Mouse (Mus musculus) thymus, adult 2 months (tissue): ENCODE results near the gene Mrpl57. TPM values are rescaled to one million over a fixed set of nuclear protein-coding genes. Genes with fewer than 3 reads are reported as not detected.
"Not testable (repeated sequence)": the region's sequence is repeated elsewhere in the genome, so short reads cannot be mapped to it uniquely, and the experiment has no call there.

Experiments
- DNase-seq: peaks from one replicate; pipeline ENCODE4 v3.0.0; 2021
- H3K27ac ChIP-seq: fragments of 200-500 bp; 2 replicates; pipeline ENCODE4 v1.5.1; 2012; ENCODE audit warnings: low read length, control low read depth; ENCODE audit not compliant: control insufficient read depth, insufficient read depth
- H3K27me3 ChIP-seq: fragments of 200-500 bp; 2 replicates; pipeline ENCODE4 v1.6.1; 2012; ENCODE audit warnings: mild to moderate bottlenecking, low read length, moderate library complexity, mixed read lengths; ENCODE audit not compliant: control insufficient read depth, insufficient read depth
- H3K36me3 ChIP-seq: fragments of 200-500 bp; 2 replicates; pipeline ENCODE4 v1.6.1; 2012; ENCODE audit warnings: mild to moderate bottlenecking, low read length, moderate library complexity; ENCODE audit not compliant: control insufficient read depth, insufficient read depth
- H3K4me1 ChIP-seq: fragments of 200-500 bp; replicated peaks from 2 replicates; pipeline ENCODE4 v1.6.1; 2012; ENCODE audit warnings: low read length; ENCODE audit not compliant: control insufficient read depth, insufficient read depth
- H3K4me3 ChIP-seq: fragments of 200-500 bp; 2 replicates; pipeline ENCODE4 v1.5.1; 2012; ENCODE audit warnings: mild to moderate bottlenecking, low read length, control low read depth, moderate library complexity; ENCODE audit not compliant: control insufficient read depth, insufficient read depth
- CTCF ChIP-seq: fragments of 200-500 bp; IDR thresholded peaks from 2 replicates; pipeline ENCODE4 v1.5.1; 2012; ENCODE audit warnings: mild to moderate bottlenecking, control low read depth, low read length, moderate library complexity, borderline replicate concordance; ENCODE audit not compliant: control insufficient read depth, poor library complexity, insufficient read depth; ENCODE audit errors: extremely low read depth
- POLR2A ChIP-seq: fragments of 200-500 bp; IDR thresholded peaks from 2 replicates; pipeline ENCODE4 v1.6.1; 2012; ENCODE audit warnings: mild to moderate bottlenecking, low read length, control low read depth, moderate library complexity; ENCODE audit not compliant: control insufficient read depth, poor library complexity, insufficient read depth; ENCODE audit errors: extremely low read depth
- WGBS: fragments of 180-500 bp; shearing (Covaris S2); methylation state at CpG from one replicate; pipeline ENCODE4 v1.1.7; 2018; 5-methylcytosine and 5-hydroxymethylcytosine counted together
- polyA plus RNA-seq: library from polyadenylated mRNA; depleted of rRNA; stranded (reverse); fragments of >200 nt; gene quantifications from 2 replicates; pipeline ENCODE4 v1.2.3, GENCODE M21; 2012

Mrpl57 gene
- polyA plus RNA-seq, 1 experiment = 82.1 TPM

DNA sequence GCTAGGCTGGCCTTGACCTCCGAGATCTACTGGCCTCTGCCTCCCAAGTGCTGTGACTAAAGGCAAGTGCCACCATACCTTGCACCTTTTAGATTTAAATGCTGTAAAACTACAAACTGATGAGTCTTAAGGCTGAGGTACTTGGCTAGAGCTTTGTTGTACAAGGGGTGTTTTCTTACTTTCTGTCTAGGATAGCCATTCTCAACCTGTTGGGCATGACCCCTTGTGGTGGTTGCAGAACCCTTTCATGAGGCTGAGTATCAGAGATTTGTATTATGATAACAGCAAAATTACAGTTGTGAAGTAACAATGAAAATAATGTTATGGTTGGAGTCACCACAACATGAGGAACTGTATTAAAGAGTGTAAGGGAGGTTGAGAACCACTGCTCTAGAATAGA is 1.2 kb downstream of the Mrpl57 start:
- no peak overlapping the region for H3K27ac ChIP-seq
- no peaks in the 10 kb centered on the region for H3K27me3 ChIP-seq
- TF ChIP-seq POLR2A = no peak
- TF ChIP-seq CTCF = no peak
- peaks cover 2% of the 10 kb centered on the region for H3K4me1 ChIP-seq
- no peaks in the 10 kb centered on the region for H3K36me3 ChIP-seq
- H3K4me3 ChIP-seq = no peak overlapping the region
- no peak for DNase-seq
- WGBS = 68% methylated on average over 1 of the region's 1 CpGs

DNA sequence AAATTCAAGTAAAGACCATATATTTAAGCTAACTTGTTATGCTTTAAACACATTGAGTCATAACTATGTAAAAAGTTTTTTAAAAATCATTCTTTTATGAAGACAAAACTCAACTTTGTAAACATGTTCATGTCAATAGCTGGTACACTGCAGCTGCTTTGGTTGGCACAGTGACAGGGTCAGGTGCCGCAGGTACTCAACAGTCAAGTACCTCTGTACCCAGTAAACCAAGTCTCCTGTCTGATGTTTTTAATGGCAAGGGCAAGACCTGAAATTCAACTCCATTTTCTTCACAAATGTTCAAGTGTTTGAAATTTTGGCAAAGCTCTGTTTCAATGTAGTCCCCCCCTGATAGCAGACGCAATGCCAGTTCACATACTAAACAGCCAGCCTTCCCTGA is 7.5 kb downstream of the Mrpl57 start:
- no peak for TF ChIP-seq CTCF
- TF ChIP-seq POLR2A = no peak
- Histone ChIP-seq H3K4me1 (no peaks in the 10 kb centered on the region), H3K36me3 (peaks cover 21% of the 10 kb centered on the region), H3K27me3 (no peaks in the 10 kb centered on the region), H3K27ac (no peak overlapping the region), H3K4me3 (no peak overlapping the region)
- WGBS = 97% methylated on average over 2 of the region's 2 CpGs
- DNase-seq = no peak

DNA sequence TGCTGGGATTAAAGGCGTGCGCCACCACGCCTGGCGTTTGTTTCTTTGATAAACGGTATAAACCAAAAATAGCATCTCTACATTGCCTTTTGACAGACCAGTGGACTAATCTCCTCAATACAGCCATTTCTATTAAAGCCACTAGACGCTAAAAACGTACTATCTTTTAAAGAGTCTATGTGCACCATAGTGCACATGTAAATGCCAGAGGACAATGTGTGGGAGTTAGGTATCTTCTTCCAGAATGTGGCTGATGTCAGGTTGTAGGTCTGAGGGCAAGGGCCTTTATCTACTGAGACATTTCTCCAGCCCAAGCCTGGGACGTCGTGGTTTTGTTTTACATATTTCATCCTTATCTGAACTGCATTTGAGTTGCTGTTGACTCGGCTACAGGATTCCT is 9.1 kb downstream of the Mrpl57 start:
- Histone ChIP-seq H3K4me3 (no peak overlapping the region), H3K27ac (no peak overlapping the region), H3K4me1 (no peaks in the 10 kb centered on the region), H3K36me3 (peaks cover 31% of the 10 kb centered on the region), H3K27me3 (no peaks in the 10 kb centered on the region)
- DNase-seq = no peak
- no peak for TF ChIP-seq POLR2A
- no peak for TF ChIP-seq CTCF
- 94% methylated on average over 10 of the region's 10 CpGs for WGBS

DNA sequence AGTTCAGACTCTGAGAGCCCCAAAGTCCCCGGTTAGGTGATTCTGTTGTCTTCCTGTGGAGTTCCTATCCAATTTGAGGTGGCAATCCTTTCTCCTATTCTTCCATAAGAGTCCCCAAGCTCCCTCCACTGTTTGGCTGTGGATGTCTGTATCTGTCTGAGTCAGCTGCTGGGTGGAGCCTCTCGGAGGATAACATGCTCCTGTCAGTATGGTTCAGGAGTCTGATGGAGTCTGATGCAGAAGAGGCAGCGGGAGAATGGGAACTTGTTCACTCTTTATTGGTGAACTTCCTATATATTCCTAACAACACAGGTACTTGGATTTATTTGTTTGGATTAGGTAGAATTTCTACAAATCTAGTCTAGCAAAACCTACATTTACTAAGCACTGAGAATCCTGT is 18.5 kb downstream of the Mrpl57 start:
- Histone ChIP-seq H3K4me1 (no peaks in the 10 kb centered on the region), H3K27ac (no peak overlapping the region), H3K4me3 (no peak overlapping the region), H3K27me3 (no peaks in the 10 kb centered on the region), H3K36me3 (peaks cover 38% of the 10 kb centered on the region)
- WGBS = 93% methylated on average over 3 of the region's 3 CpGs
- TF ChIP-seq CTCF (no peak), POLR2A (no peak)
- DNase-seq = no peak

DNA sequence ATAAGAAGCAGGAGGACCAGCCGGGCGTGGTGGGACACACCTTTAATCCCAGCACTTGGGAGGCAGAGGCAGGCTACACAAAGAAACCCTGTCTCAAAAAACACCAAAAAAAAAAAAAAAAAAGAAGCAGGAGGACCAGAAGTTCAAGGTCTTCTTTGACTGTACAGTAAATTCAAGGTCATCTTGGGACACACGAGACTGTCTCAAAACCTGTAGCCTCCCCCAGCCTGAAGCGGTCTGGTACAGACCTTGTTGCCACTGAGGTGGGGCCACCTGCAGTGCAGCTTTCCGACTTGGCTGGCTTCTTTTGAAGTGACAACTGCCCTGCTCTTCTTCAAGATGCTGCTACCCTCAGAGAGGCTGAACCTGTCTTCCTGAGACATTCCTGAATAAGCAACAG is 22.0 kb downstream of the Mrpl57 start:
- not testable (repeated sequence) for H3K27me3 ChIP-seq, H3K27ac ChIP-seq, H3K4me3 ChIP-seq, H3K4me1 ChIP-seq, DNase-seq
- WGBS = 95% methylated on average over 5 of the region's 5 CpGs
- H3K36me3 ChIP-seq = peaks cover 20% of the 10 kb centered on the region; the same call in 1 of the 2 replicates

DNA sequence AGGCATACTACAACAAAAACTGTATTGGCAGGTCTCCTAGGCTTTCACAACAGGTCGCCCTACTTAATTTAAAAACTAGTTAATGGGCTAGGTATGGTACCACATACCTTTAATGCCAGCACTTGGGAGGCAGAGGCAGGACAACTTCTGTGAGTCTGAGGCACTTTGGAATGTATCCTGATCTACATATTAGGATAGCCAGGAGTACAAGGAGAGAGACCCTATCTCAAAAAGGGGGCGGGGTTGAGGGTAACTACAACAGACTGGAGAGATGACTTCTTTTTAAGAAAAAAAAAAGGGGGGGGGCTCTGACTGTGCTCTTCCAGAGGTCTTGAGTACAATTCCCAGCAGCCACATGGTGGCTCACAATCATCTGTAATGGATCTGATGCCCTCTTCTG is 22.6 kb downstream of the Mrpl57 start:
- H3K4me1 ChIP-seq = no peaks in the 10 kb centered on the region
- DNase-seq = no peak
- no peak overlapping the region for H3K4me3 ChIP-seq
- no peak for TF ChIP-seq CTCF
- TF ChIP-seq POLR2A = no peak
- WGBS = 93% methylated on average over 2 of the region's 2 CpGs
- no peak overlapping the region for H3K27ac ChIP-seq
- peaks cover 20% of the 10 kb centered on the region; the same call in 1 of the 2 replicates for H3K36me3 ChIP-seq
- no peaks in the 10 kb centered on the region for H3K27me3 ChIP-seq

DNA sequence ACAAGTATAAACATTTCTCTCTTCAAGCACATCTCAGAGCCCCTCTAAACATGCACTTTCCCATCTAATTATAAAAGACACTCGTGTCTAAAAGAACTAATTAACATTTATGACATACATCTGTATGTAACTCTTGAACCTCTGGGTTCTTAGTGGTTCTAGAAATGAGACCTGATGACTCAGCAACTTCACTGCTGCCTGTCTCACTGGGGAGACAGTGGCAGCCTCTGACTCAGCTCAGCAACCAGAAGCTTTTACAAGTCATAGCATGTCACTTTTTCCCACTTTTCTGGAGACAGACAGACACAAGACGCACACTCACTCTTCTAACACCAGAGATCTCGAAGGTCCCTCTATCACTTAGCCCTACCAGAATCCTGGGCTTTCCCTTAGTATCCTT is 24.3 kb downstream of the Mrpl57 start:
- 91% methylated on average over 3 of the region's 3 CpGs for WGBS
- Histone ChIP-seq H3K27me3 (no peaks in the 10 kb centered on the region), H3K36me3 (peaks cover 20% of the 10 kb centered on the region; the same call in 1 of the 2 replicates), H3K4me1 (no peaks in the 10 kb centered on the region), H3K27ac (no peak overlapping the region), H3K4me3 (no peak overlapping the region)
- TF ChIP-seq POLR2A (no peak), CTCF (no peak)
- no peak for DNase-seq

DNA sequence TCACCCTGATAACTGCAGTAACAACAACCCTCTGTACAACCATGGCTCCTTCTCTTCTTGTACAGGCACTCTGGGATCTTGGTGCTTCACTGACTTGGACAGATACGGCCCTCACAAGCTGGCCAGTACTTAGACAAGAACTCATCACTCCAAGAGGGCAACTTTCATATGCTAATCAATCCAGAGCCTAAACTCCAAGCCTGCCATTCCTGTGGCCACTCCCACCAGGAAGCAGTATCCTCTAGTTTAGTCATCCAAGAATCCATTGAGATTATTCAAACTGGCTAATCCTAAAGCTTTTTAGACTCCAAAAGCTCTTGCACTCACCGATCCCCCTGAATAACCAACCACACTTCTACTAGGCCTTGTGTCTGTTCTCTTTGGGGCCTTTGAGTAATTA is 26.9 kb downstream of the Mrpl57 start:
- TF ChIP-seq POLR2A (no peak), CTCF (no peak)
- no peak for DNase-seq
- Histone ChIP-seq H3K36me3 (peaks cover 8% of the 10 kb centered on the region; the same call in 1 of the 2 replicates), H3K27ac (no peak overlapping the region), H3K27me3 (no peaks in the 10 kb centered on the region), H3K4me3 (no peak overlapping the region), H3K4me1 (no peaks in the 10 kb centered on the region)
- WGBS = 99% methylated on average over 2 of the region's 2 CpGs

DNA sequence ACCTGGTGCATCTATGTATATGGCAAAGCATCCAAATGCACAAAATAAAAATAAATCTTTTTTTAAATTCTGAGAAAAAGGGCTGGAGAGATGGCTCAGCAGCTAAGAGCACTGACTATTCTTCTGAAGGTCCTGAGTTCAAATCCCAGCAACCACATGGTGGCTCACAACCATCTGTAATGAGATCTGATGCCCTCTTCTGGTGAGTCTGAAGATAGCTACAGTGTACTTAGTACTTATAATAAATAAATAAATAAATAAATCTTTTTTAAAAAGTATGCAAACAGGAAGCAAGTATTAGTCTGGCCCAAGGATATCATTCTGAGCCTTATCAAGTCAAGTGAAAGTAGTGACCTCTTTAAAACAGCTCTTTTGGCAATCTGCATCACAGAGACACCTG is 30.0 kb downstream of the Mrpl57 start:
- peaks cover 13% of the 10 kb centered on the region; the same call in 1 of the 2 replicates for H3K36me3 ChIP-seq
- not testable (repeated sequence) for H3K4me1 ChIP-seq, DNase-seq, H3K27me3 ChIP-seq, H3K27ac ChIP-seq, H3K4me3 ChIP-seq
